Mouse (Mus musculus) lung, postnatal 0 days (tissue): ENCODE measurements around the gene Zfp963.

Source experiments
- CTCF ChIP-seq: IDR thresholded peaks from 2 replicates; pipeline ENCODE4 v1.5.1; 2016; ENCODE audit warnings: antibody characterized with exemption, mild to moderate bottlenecking
- EP300 ChIP-seq: IDR thresholded peaks from 2 replicates; pipeline ENCODE4 v1.6.1; 2016; ENCODE audit warnings: antibody characterized with exemption, mild to moderate bottlenecking, control low read depth

GRCm38 (mm10) chr8:69789731-69790130, 40.0 kb upstream of the Zfp963 start:
- TF ChIP-seq CTCF (no peak), EP300 (no peak)
